Mouse (Mus musculus) inflammation-experienced regulatory T-cells, adult 6 months (primary cell): Measurements from ENCODE around the gene Lrwd1. TPM values are rescaled to one million over a fixed set of nuclear protein-coding genes. Genes with fewer than 3 reads are reported as not detected.
A peak's percentile ranks its signal among the peaks of the same experiment; 100 is the strongest.
"Not testable (repeated sequence)": the region's sequence is repeated elsewhere in the genome, so short reads cannot be mapped to it uniquely, and the experiment has no call there.

Experiments used
- ATAC-seq: one replicate; pipeline ENCODE4 v1.8.0; 2017
- polyA plus RNA-seq, 3 experiments: library from polyadenylated mRNA; unstranded; fragments of 100-300 nt; shearing (Covaris generic); gene quantifications; one replicate each; pipeline ENCODE4 v1.2.1; 2017

Lrwd1 gene
- 10 to 100 TPM; 37.0 to 37.7 (median 37.2) TPM for polyA plus RNA-seq

- ATAC-seq = peak; percentile 95
Observed at GRCm38 (mm10) chr5:136135571-136136291, at the start of gene Lrwd1, which contains the start of gene Alkbh4. Lrwd1 (minus strand) TSS chr5:136136074. Alkbh4 (plus strand) TSS chr5:136136146.

GRCm38 (mm10) chr5:136183766-136184165 lies 47.9 kb upstream of the Lrwd1 start:
- ATAC-seq = no peak

- no peak for ATAC-seq
Observed at GRCm38 (mm10) chr5:136182830-136183229, 47.0 kb upstream of the Lrwd1 start.

GRCm38 (mm10) chr5:136182049-136182448 lies 46.2 kb upstream of the Lrwd1 start:
- ATAC-seq = peak; percentile 40

- ATAC-seq = no peak
Observed at GRCm38 (mm10) chr5:136181197-136181596, 45.3 kb upstream of the Lrwd1 start.

GRCm38 (mm10) chr5:136179594-136179993 lies 43.7 kb upstream of the Lrwd1 start:
- no peak for ATAC-seq

- ATAC-seq = no peak
Observed at GRCm38 (mm10) chr5:136173606-136174463, 38.0 kb upstream of the Lrwd1 start.

GRCm38 (mm10) chr5:136172939-136173338 lies 37.1 kb upstream of the Lrwd1 start:
- ATAC-seq = no peak

GRCm38 (mm10) chr5:136171363-136172341 lies 35.8 kb upstream of the Lrwd1 start:
- peak; percentile 49 for ATAC-seq

GRCm38 (mm10) chr5:136170512-136171362 lies 34.9 kb upstream of the Lrwd1 start, which contains the start of gene Orai2:
Orai2 (minus strand) TSS chr5:136170713.
- peak; percentile 69 for ATAC-seq

GRCm38 (mm10) chr5:136169626-136170511 lies 34.0 kb upstream of the Lrwd1 start:
- peak; percentile 33 for ATAC-seq

GRCm38 (mm10) chr5:136168071-136168470 lies 32.2 kb upstream of the Lrwd1 start:
- no peak for ATAC-seq

- ATAC-seq = no peak
Observed at GRCm38 (mm10) chr5:136167296-136167695, 31.4 kb upstream of the Lrwd1 start.

GRCm38 (mm10) chr5:136165246-136165645 lies 29.4 kb upstream of the Lrwd1 start:
- ATAC-seq = no peak

GRCm38 (mm10) chr5:136163807-136164474 lies 28.1 kb upstream of the Lrwd1 start:
- no peak for ATAC-seq

- ATAC-seq = not testable (repeated sequence)
Observed at GRCm38 (mm10) chr5:136160084-136160483, 24.2 kb upstream of the Lrwd1 start.

- peak; percentile 61 for ATAC-seq
Observed at GRCm38 (mm10) chr5:136155399-136155798, 19.5 kb upstream of the Lrwd1 start.

- ATAC-seq = no peak
Observed at GRCm38 (mm10) chr5:136152365-136152764, 16.5 kb upstream of the Lrwd1 start.

- ATAC-seq = peak; percentile 68
Observed at GRCm38 (mm10) chr5:136149134-136149576, 13.3 kb upstream of the Lrwd1 start.
